Mouse (Mus musculus) common myeloid progenitor, adult 5-6 weeks (primary cell): ENCODE results near the gene Ttc4. TPM values are rescaled to one million over a fixed set of nuclear protein-coding genes. Genes with fewer than 3 reads are reported as not detected.
A peak's percentile ranks its signal among the peaks of the same experiment; 100 is the strongest.

Source experiments
- ATAC-seq: replicated peaks from 2 replicates; pipeline ENCODE4 v1.8.0; 2016; ENCODE audit warnings: low read depth, mild to moderate bottlenecking, moderate TSS enrichment, inconsistent platforms; ENCODE audit not compliant: poor library complexity, severe bottlenecking
- total RNA-seq: library from RNA; stranded (forward); fragments of 200-1000, 187-1606 nt; gene quantifications from 2 replicates; pipeline ENCODE4 v1.2.3, GENCODE M21; 2017

Gene Ttc4
- total RNA-seq, 1 experiment from 2014 or later, result 43.4 TPM

DNA sequence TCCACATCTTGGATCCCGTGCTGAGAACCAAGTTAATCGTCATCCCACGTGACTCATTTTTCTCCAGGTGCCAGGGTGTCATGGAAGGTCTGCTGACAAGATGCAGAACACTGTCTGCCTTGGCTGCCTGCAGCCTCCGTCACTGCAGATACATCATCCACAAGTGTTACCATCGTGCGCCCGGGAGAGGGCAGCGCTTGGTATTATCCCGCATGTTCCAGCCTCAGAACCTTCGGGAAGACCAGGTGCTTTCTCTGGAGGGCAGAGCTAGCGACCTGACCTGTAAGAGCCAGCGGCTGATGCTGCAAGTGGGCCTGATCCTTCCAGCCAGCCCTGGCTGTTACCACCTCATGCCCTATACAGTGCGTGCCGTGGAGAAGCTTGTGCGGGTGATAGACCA, 25.7 kb downstream of the Ttc4 start:
- ATAC-seq, result no peak

DNA sequence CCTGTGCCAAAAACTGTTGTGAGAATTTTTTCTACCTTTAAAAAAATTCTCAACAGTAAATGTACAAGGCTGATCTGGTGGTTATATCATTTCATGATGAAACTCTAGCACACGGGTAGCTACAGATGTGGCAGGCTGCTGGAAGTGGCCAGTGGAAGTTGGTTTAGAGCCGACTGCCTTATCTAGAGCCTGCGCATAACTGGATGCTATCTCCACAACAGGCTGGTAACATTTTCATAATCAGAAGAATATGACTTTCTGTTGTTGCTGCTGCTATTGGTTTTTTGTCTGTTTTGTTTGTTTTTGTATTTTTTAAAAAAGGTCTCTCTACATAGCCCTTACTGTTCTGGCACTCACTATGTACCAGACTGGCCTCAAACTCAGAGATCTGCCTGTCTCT, 26.2 kb downstream of the Ttc4 start:
- ATAC-seq, result no peak

DNA sequence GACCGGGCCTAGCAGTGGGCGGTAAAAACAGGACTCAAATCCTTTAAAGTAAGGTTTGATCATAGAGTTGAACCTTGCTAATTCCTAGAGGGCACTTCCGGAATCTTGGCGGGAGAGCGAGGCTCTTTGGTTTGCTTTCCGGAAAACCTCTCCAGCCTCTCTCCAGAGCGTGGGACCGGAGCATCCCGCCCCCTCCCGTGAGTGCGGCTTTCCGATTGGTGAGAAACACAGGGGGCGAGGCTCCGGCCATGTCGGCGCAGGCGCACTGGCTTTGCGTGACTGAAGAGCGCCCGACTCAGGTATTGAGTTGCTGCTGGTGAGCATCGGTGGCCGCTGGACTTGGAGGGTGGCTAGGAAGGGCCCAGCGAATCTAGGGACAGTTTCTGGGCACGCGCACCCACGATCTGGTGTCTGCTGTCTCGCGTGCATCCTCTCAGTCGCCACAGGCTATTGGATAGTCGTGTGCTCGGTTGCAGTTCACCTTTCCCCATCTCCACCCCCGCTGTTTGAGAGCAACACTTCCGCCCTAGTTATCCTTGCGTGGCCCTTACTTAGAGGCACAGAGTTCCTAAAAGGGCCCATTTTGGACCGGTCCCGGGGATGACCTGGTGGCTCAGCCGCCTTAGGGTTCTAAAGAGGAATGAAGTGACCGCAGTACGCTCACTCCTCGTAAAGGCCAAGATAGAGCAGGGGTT, 27.8 kb downstream of the Ttc4 start, which contains the start of gene Pars2:
Pars2 (plus strand) TSS at position 237 of the 695 bp plus-strand sequence.
- peak; percentile 98 for ATAC-seq

- ATAC-seq, result no peak
These were observed 31.6 kb downstream of the Ttc4 start for GRCm38 (mm10) chr4:106647137-106647536.

DNA sequence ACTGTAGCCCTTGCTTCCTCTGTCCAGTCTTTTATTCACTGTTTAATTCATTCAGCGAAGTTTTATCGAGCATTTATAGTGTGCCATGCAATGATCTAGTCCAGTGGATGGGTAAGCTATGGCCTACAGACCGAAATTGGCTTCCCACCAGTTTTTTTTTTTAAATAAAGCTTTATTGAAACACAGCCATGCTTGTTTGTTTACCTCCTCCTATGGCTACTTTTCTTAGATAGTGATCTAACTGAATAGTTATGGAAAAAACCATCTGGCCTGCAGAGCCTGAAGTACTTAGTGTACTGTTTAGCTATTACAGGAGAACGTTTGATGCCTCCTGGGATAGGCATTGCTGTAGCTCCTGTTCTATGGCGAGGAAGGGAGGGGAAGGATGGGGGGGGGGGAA, 32.9 kb downstream of the Ttc4 start:
- no peak for ATAC-seq

- no peak for ATAC-seq
These were observed 34.5 kb downstream of the Ttc4 start for GRCm38 (mm10) chr4:106644218-106644610.

DNA sequence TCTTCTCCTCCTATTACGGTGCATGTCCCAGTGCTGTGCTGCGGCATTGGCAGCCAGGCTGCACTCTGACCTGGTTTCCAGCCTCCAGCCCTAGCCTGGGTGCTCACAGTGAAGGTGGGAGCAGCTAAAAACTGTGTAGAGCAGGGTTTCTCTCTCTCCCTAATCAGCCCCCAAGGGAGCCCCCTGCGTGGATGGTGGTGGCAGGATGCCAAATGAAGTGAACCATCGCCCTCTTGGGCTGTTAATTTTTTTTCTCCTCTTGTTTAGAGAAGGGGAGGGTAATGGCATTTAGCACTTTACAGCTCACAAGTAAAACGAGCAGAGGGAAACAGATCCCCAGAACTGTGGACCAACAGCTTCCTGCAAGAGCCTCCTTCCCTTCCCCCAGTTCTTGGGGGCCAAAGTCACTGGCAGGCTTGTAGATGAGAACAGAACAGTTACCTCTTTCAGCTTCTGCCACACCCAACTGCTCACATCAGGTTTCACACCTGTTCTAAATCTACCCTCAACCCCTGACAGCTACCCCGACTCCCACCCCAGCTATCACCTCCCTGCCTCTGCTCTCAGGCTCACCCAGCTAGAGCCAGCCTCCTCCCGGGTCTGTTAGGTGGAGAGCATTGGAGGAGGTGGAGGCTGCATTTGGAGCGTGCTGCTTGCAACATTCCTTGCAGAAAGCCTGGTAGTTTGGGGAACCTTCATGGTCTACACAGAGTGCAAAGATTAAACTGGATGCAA, 35.1 kb downstream of the Ttc4 start:
- ATAC-seq, result no peak

DNA sequence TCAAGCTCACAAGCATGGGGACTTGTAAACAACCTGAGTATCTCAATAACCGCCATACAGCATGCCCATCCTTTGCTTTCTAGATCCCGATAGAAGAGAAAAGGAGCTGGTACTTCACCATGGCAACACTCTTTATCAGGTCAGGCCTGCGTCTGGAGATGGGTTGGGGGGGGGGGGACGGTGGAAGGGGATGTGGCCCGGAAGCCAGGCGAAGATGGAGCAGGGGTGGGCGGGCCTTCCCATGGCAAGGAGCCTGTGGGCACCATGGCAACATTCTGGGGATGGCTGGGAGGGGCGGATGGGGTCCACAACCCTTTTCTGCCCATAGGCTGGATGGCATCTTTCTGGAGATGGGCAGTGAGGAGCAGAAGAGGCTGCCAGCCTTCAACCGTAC, 44.7 kb downstream of the Ttc4 start:
- ATAC-seq, result no peak

DNA sequence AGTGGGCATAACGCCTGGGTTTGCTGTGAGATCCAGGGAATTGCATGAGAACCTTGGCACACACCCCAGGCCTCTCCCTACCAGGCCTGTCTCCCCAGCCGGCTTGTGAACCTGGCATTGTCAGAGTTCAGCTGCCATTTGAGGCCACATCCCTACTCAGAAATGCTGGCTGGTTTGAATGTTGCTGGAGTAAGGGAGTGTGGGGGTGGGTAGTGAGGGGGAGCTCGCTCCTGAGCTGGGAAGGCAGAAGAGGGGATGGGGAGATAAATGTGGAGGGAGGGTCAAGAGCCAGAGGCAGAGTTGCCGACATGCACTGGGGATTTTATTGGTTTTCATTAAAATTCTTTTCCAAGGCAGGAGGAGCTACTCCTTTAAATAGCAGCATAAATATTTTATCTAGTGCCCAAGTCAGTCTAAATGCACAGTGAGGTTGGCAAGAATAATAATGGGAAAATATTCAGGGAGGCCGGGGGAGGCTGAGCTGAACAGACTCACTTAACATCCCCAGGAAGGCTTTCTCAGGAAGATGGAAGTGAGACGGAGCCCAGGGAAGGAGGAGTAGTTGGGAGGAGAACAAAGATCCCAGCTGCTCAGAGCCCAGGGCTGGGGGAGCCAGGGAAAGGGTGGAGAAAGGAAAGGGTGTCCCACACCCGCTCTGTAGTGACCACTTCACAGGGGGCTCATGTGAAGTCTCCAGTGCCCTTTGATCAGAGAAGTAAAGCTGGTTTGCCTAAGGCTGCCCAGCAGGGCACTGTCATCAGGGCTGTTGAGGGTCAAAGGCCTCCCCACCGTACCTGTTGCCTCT, 45.3 kb downstream of the Ttc4 start:
- ATAC-seq, result no peak

- no peak for ATAC-seq
These were observed 46.4 kb downstream of the Ttc4 start for GRCm38 (mm10) chr4:106632313-106632712.

GRCm38 (mm10) chr4:106630333-106631220, 48.2 kb downstream of the Ttc4 start:
- ATAC-seq, result peak; percentile 56; the same call in 1 of the 2 replicates

- no peak for ATAC-seq
These were observed 49.4 kb downstream of the Ttc4 start for GRCm38 (mm10) chr4:106629374-106629773.

GRCm38 (mm10) chr4:106628650-106629360, 49.9 kb downstream of the Ttc4 start:
- ATAC-seq, result no peak

DNA sequence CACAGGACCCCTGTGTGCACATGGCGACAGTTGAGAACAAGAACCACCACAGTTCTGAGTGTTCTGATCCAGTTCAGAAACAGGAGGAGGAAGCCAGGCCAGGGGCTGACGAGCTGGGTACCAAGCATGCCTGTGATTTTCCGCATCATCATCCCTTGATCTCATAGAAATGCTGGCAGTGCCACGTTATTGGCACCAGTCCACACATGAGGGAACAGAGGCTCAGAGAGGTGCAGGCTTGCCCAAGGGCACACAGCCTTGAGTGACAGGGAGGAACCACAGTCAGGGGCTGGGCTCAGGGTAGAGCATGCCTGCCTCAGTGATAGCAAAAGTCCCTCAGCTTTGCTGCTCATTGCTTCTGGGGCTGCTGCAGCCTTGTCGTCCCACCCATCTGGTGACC, 50.9 kb downstream of the Ttc4 start:
- no peak for ATAC-seq

- no peak for ATAC-seq
These were observed 54.5 kb downstream of the Ttc4 start for GRCm38 (mm10) chr4:106624271-106624670.

DNA sequence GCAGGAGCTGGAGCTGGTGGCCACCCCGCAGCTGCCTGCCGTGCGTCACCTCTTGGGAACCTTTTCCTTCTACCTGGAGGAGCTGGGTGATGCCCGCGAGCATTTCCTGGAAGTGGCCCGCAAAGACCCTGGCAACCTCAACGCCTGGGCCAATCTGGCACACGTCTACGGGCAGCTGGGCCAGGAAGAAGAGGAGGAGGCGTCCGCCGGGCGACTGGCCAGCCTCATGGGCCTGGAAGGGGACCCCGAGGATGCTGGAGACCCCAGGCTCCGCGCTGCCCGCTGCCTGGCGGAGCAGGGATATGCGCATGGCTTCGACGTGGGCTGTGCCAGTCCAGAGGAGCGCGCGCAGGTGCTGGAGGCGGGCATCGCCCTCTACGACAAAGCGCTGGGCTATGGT, 56.0 kb downstream of the Ttc4 start:
- no peak for ATAC-seq

- no peak for ATAC-seq
These were observed 56.7 kb downstream of the Ttc4 start, which contains the start of gene Ttc22 for GRCm38 (mm10) chr4:106622030-106622493. Gene Ttc22 (plus strand): TSS chr4:106622432.

DNA sequence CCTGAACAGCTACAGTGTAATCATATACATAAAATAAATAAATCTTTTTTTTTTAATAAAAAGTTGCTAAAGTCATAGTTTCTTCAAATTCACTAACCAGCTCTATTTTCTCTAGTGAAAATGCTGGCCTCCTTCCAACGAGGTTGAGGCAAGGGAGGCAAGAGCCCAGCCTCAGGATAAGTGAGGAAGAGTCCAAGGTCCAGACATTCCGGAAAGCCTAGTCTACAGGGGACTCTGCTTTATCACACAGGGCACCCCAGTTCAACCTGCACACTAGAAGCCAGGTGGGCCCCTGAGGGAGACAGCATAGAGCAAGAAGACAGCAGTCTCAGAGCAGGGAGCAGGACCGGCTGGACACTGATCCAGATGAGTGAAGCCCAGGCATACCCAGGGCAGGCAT, 57.3 kb downstream of the Ttc4 start:
- ATAC-seq, result no peak

- ATAC-seq, result no peak
These were observed 59.8 kb downstream of the Ttc4 start for GRCm38 (mm10) chr4:106618898-106619297.
